In the genomic region with DNA sequence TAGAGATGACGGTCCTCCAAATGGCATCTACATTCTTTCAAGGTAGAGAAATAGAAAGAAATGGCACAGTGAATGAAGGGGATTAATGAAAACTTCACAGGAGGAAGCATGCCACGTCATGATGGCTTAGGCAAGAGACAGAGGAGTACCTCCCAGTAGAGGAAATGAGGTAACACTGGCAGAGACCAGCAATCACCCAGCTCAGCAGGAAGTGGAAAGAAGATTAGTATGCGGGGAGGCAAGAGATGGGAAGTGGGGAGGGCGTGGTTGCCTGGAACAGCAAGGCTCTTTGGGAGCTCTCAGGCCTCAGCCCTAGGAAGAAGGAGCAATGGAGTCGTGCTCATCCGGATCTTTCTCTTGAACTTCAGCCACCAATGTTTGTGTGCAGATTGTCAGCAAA, we compare ENCODE assay signal across 16 mouse cellular contexts. TPM values are rescaled to one million over a fixed set of nuclear protein-coding genes. Genes with fewer than 3 reads are reported as not detected.
A peak's percentile ranks its signal among the peaks of the same experiment; 100 is the strongest.
DNase-seq lines count a peak whose midpoint lies in the region; ATAC-seq and TF ChIP-seq lines count a peak whose summit lies in the region.
"Had no signal": no experiment of that assay in that cellular context is flagged by ENCODE, and none has a peak within 500 bp of the region (broad histone marks: within the 10 kb centered on the region; RNA-seq: fewer than 3 reads in every experiment).

No protein-coding gene starts in this region.

- TF ChIP-seq CTCF in lung, postnatal 0 days (IDR thresholded peaks at IDR 0.05) = no peak
- no peak for TF ChIP-seq CTCF in lung, adult 2 months (IDR thresholded peaks at IDR 0.05; ENCODE audit: insufficient read depth, low read length)
- no peak for TF ChIP-seq CTCF in gastrocnemius, adult 2 months (IDR thresholded peaks at IDR 0.05)

- H3K27ac ChIP-seq in lung, postnatal 0 days (ENCODE audit: low read length) = no peak overlapping the region
- no peak overlapping the region for H3K27ac ChIP-seq in gastrocnemius, adult 2 months
- H3K27ac ChIP-seq: kidney, embryonic 15.5 days had no signal

- H3K9ac ChIP-seq in lung, postnatal 0 days (replicated peaks; ENCODE audit: low read depth) = no peak overlapping the region
- H3K9ac ChIP-seq: kidney, embryonic 15.5 days had no signal

- WGBS in lung, postnatal 0 days = 44% methylated on average over 6 of the region's 6 CpGs
- 43% methylated on average over 6 of the region's 6 CpGs for WGBS in lung, adult 2 months

- H3K4me1 ChIP-seq in lung, postnatal 0 days (ENCODE audit: insufficient read depth, low read depth, low read length) = no peaks in the 10 kb centered on the region
- peaks cover 2% of the 10 kb centered on the region; the same call in 1 of the 2 replicates for H3K4me1 ChIP-seq in lung, adult 2 months (ENCODE audit: control insufficient read depth, insufficient read depth, low read length)
- H3K4me1 ChIP-seq: kidney, embryonic 15.5 days had no signal

- no peak overlapping the region for H3K4me2 ChIP-seq in lung, postnatal 0 days (replicated peaks; ENCODE audit: low read depth, low read length)
- H3K4me2 ChIP-seq: kidney, embryonic 15.5 days had no signal

- no peaks in the 10 kb centered on the region for H3K9me3 ChIP-seq in lung, postnatal 0 days (ENCODE audit: low read length)
- H3K9me3 ChIP-seq: kidney, embryonic 15.5 days had no signal

- H3K36me3 ChIP-seq in lung, postnatal 0 days (ENCODE audit: insufficient read depth, low read length) = no peaks in the 10 kb centered on the region
- H3K36me3 ChIP-seq: kidney, embryonic 15.5 days had no signal

- ATAC-seq in lung, postnatal 0 days = peak; percentile 40; the same call in 1 of the 2 replicates
- ATAC-seq in granulocyte monocyte progenitor cell, adult 5-6 weeks (replicated peaks; ENCODE audit: poor library complexity, severe bottlenecking) = peak; percentile 91
- ATAC-seq in megakaryocyte progenitor cell, adult 5-6 weeks (replicated peaks; ENCODE audit: poor library complexity) = peak; percentile 89

- no peak overlapping the region for H3K4me3 ChIP-seq in lung, postnatal 0 days (ENCODE audit: low read depth, low read length)
- no peak overlapping the region for H3K4me3 ChIP-seq in lung, adult 2 months (replicated peaks; ENCODE audit: extremely low read depth, low read depth, low read length)
- H3K4me3 ChIP-seq in gastrocnemius, adult 2 months = no peak overlapping the region
- H3K4me3 ChIP-seq: kidney, embryonic 15.5 days had no signal

- TF ChIP-seq EP300 in lung, postnatal 0 days (IDR thresholded peaks at IDR 0.05) = no peak

- TF ChIP-seq POLR2A in lung, adult 2 months (IDR thresholded peaks at IDR 0.05; ENCODE audit: borderline replicate concordance, extremely low read depth, low read depth, low read length) = no peak

- no peaks in the 10 kb centered on the region for H3K27me3 ChIP-seq in lung, postnatal 0 days (replicated peaks; ENCODE audit: insufficient read depth, low read length)
- H3K27me3 ChIP-seq: kidney, embryonic 15.5 days had no signal

- peak; percentile 32 for DNase-seq in lung, postnatal 0 days (ENCODE audit: low spot score)
- DNase-seq in lung, adult 2 months = no peak
- DNase-seq in ovary, postnatal 14 days (ENCODE audit: low spot score) = no peak
- no peak for DNase-seq in cerebellum, postnatal 10 days
- DNase-seq in layer of hippocampus, adult 11-12 months (ENCODE audit: low spot score) = no peak
- DNase-seq in gastrocnemius, adult 2 months = no peak
- DNase-seq: cerebellum, adult 11 months; heart, postnatal 36 days; layer of hippocampus, postnatal 36 days; midbrain, embryonic 14.5 days had no signal

- intact Hi-C loops in gastrocnemius, adult 2 months (cut with DNase I) = no loop called here

RNA-seq across cellular contexts. Expression of gene 4930512M02Rik, which starts 53.9 kb away (rescaled TPM):
- not detected in 2 replicates for polyA plus RNA-seq in lung, postnatal 0 days (2015; fragmentation: Nextera tagmentation; extraction: Ambion mirVana)
- not detected in 2 replicates for polyA plus RNA-seq in lung, adult 2 months (2012; rRNA removed)
- not detected in 2 replicates for total RNA-seq in granulocyte monocyte progenitor cell, adult 5-6 weeks (2014; fragmentation: Nextera tagmentation)
- not detected in 2 replicates for total RNA-seq in granulocyte monocyte progenitor cell, adult 5-6 weeks (2017)
- total RNA-seq in megakaryocyte progenitor cell, adult 5-6 weeks (2015) = not detected in 2 replicates
- not detected in 2 replicates for total RNA-seq in megakaryocyte progenitor cell, adult 5-6 weeks (2017)
- total RNA-seq in gastrocnemius, adult 2 months (2021) = not detected
- total RNA-seq: adrenal gland, adult 18-20 months; gastrocnemius, adult 18-20 months; heart, postnatal 36 days; layer of hippocampus, postnatal 36 days had no signal
- polyA plus RNA-seq: kidney, embryonic 15.5 days; limb, embryonic 14.5 days; midbrain, embryonic 14.5 days had no signal

Comparison
In these comparisons a context has a peak if more than half of its experiments do, and no peak if none do; other contexts are left out.
1. ATAC-seq: peak in every context shown above with its lines; median percentile 91 in granulocyte monocyte progenitor cell, adult 5-6 weeks; 89 in megakaryocyte progenitor cell, adult 5-6 weeks; 40 in lung, postnatal 0 days.